Mouse (Mus musculus): Measurements from ENCODE around the gene Gm9970.

DNA sequence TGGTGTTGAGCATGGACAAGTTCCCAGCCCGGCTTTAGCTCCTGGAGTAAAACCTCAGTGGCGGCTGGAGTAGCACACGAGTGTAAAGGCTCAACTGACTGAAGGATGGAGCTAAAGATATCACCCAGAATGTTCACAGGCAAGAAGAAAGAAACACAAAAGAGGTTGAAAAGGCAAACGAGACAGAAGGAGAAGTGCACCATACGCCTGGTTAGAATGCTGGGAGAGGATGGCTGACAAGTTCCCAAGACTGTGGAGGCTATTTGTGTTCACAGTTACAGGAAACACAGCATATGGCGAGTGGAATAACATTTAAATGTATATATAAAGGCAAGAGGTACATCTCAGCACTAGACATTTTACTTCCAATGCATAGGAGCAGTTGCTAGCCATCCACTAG is 32.0 kb upstream of the Gm9970 start:
- TF ChIP-seq CTCF (IDR thresholded peaks at IDR 0.05; ENCODE audit: low read depth, low read length), result no peak
- no peak for TF ChIP-seq POLR2A (IDR thresholded peaks at IDR 0.05; ENCODE audit: insufficient read depth, low read length)

Data from ES-Bruce4 (cell line).